Mouse (Mus musculus) kidney, postnatal 0 days (tissue): Measurements from ENCODE around the gene Ncor2. TPM values are rescaled to one million over a fixed set of nuclear protein-coding genes. Genes with fewer than 3 reads are reported as not detected.
A peak's percentile ranks its signal among the peaks of the same experiment; 100 is the strongest.

Experiments
- ATAC-seq: fragments of 200-750 bp; cut with Nextera tagmentation; replicated peaks from 2 replicates; pipeline ENCODE4 v1.8.0; 2017; ENCODE audit warnings: low read depth, moderate number of reproducible peaks, moderate TSS enrichment, moderate library complexity; ENCODE audit not compliant: low FRiP score
- DNase-seq: peaks from one replicate; pipeline ENCODE4 v3.0.0-alpha.2; 2016; ENCODE audit warnings: low spot score
- H3K27ac ChIP-seq: fragments of 300-500 bp; sonication (generic); 2 replicates; pipeline ENCODE4 v1.5.1; 2014; ENCODE audit warnings: mild to moderate bottlenecking
- H3K27me3 ChIP-seq: fragments of 300-500 bp; sonication (generic); 2 replicates; pipeline ENCODE4 v1.6.1; 2014; ENCODE audit warnings: low read length, mixed read lengths; ENCODE audit not compliant: insufficient read depth
- H3K36me3 ChIP-seq: fragments of 300-500 bp; sonication (generic); 2 replicates; pipeline ENCODE4 v1.6.1; 2014; ENCODE audit warnings: low read length, mixed read lengths; ENCODE audit not compliant: insufficient read depth
- H3K4me1 ChIP-seq: fragments of 300-500 bp; sonication (generic); replicated peaks from 2 replicates; pipeline ENCODE4 v1.6.1; 2014; ENCODE audit warnings: antibody characterized with exemption, low read length, mixed read lengths; ENCODE audit not compliant: insufficient read depth
- H3K4me2 ChIP-seq: fragments of 300-500 bp; sonication (generic); 2 replicates; pipeline ENCODE4 v1.6.1; 2014; ENCODE audit warnings: mild to moderate bottlenecking, low read length, moderate library complexity, mixed read lengths
- H3K4me3 ChIP-seq: fragments of 300-500 bp; sonication (generic); replicated peaks from 2 replicates; pipeline ENCODE4 v1.5.1; 2014; ENCODE audit warnings: low read depth, low read length
- H3K9ac ChIP-seq: fragments of 300-500 bp; sonication (generic); 2 replicates; pipeline ENCODE4 v1.6.1; 2014; ENCODE audit warnings: low read depth, low read length
- H3K9me3 ChIP-seq: fragments of 300-500 bp; sonication (generic); replicated peaks from 2 replicates; pipeline ENCODE4 v1.6.1; 2016; ENCODE audit warnings: low read length, inconsistent platforms, mixed read lengths
- CTCF ChIP-seq: IDR thresholded peaks from 2 replicates; pipeline ENCODE4 v1.5.1; 2016; ENCODE audit warnings: antibody characterized with exemption, low read depth, mild to moderate bottlenecking, moderate library complexity
- WGBS: fragments of 180-500 bp; shearing (Covaris S2); extraction: QIAGEN DNeasy Blood & Tissue Kit; methylation state at CpG from one replicate; pipeline ENCODE4 v1.1.7; 2014; 5-methylcytosine and 5-hydroxymethylcytosine counted together
- polyA plus RNA-seq: library from polyadenylated mRNA; unstranded; fragments of >200 nt; fragmentation: Nextera tagmentation; extraction: Ambion mirVana; gene quantifications from 2 replicates; pipeline ENCODE4 v1.2.1, GENCODE M21; 2015

Ncor2 gene
- polyA plus RNA-seq, 1 experiment from 2014 or later = 14.6 TPM

GRCm38 (mm10) chr5:125177481-125178134 is 1.4 kb downstream of the Ncor2 start:
- Histone ChIP-seq H3K27ac (peak overlapping the region; percentile 92), H3K4me3 (peak overlapping the region; percentile 73), H3K27me3 (no peaks in the 10 kb centered on the region), H3K9ac (peak overlapping the region; percentile 95), H3K36me3 (no peaks in the 10 kb centered on the region), H3K4me2 (peak overlapping the region; percentile 95), H3K4me1 (peaks cover 49% of the 10 kb centered on the region), H3K9me3 (no peaks in the 10 kb centered on the region)
- ATAC-seq (peak; percentile 11; the same call in 1 of the 2 replicates), DNase-seq (peak; percentile 96)
- peak; percentile 58 for TF ChIP-seq CTCF
- under 1% methylated on average over 44 of the region's 44 CpGs for WGBS

- Histone ChIP-seq H3K4me3 (peak overlapping the region; percentile 73), H3K27ac (peak overlapping the region; percentile 92; the same call in 1 of the 2 replicates), H3K4me1 (peaks cover 54% of the 10 kb centered on the region), H3K9ac (peak overlapping the region; percentile 95), H3K9me3 (no peaks in the 10 kb centered on the region), H3K27me3 (no peaks in the 10 kb centered on the region), H3K36me3 (no peaks in the 10 kb centered on the region), H3K4me2 (peak overlapping the region; percentile 95)
- DNase-seq (no peak), ATAC-seq (no peak)
- WGBS = 17% methylated on average over 12 of the region's 12 CpGs
- TF ChIP-seq CTCF = no peak
These were observed 2.2 kb downstream of the Ncor2 start for GRCm38 (mm10) chr5:125176864-125177263.

GRCm38 (mm10) chr5:125176370-125176766 is 2.7 kb downstream of the Ncor2 start:
- no peak overlapping the region for H3K4me3 ChIP-seq
- no peak overlapping the region for H3K27ac ChIP-seq
- H3K9me3 ChIP-seq = no peaks in the 10 kb centered on the region
- TF ChIP-seq CTCF = no peak
- WGBS = 45% methylated on average over 5 of the region's 5 CpGs
- peak overlapping the region; percentile 95 for H3K4me2 ChIP-seq
- H3K27me3 ChIP-seq = no peaks in the 10 kb centered on the region
- no peak for ATAC-seq
- DNase-seq = no peak
- H3K4me1 ChIP-seq = peaks cover 59% of the 10 kb centered on the region
- H3K36me3 ChIP-seq = no peaks in the 10 kb centered on the region
- H3K9ac ChIP-seq = no peak overlapping the region

- Histone ChIP-seq H3K36me3 (no peaks in the 10 kb centered on the region), H3K27ac (no peak overlapping the region), H3K9me3 (no peaks in the 10 kb centered on the region), H3K4me1 (peaks cover 64% of the 10 kb centered on the region), H3K4me3 (no peak overlapping the region), H3K9ac (no peak overlapping the region), H3K27me3 (no peaks in the 10 kb centered on the region), H3K4me2 (no peak overlapping the region)
- TF ChIP-seq CTCF = no peak
- 66% methylated on average over 9 of the region's 9 CpGs for WGBS
- ATAC-seq (no peak), DNase-seq (no peak)
These were observed 3.2 kb downstream of the Ncor2 start for GRCm38 (mm10) chr5:125175673-125176369.

GRCm38 (mm10) chr5:125174726-125175672 is 4.0 kb downstream of the Ncor2 start:
- TF ChIP-seq CTCF = no peak
- DNase-seq = no peak
- no peak overlapping the region for H3K27ac ChIP-seq

GRCm38 (mm10) chr5:125173868-125174267 is 5.2 kb downstream of the Ncor2 start:
- H3K36me3 ChIP-seq = no peaks in the 10 kb centered on the region
- no peak overlapping the region for H3K4me2 ChIP-seq
- DNase-seq (no peak), ATAC-seq (no peak)
- H3K27ac ChIP-seq = no peak overlapping the region
- no peak for TF ChIP-seq CTCF
- no peaks in the 10 kb centered on the region for H3K9me3 ChIP-seq
- H3K4me1 ChIP-seq = peaks cover 78% of the 10 kb centered on the region
- H3K4me3 ChIP-seq = no peak overlapping the region
- H3K9ac ChIP-seq = no peak overlapping the region
- no peaks in the 10 kb centered on the region for H3K27me3 ChIP-seq
- WGBS = 78% methylated on average over 1 of the region's 1 CpGs

More at GRCm38 (mm10) chr5:125174726-125175672, 4.0 kb downstream of the Ncor2 start:
- WGBS = 38% methylated on average over 13 of the region's 13 CpGs
- Histone ChIP-seq H3K4me2 (no peak overlapping the region; the same call in 1 of the 2 replicates), H3K36me3 (no peaks in the 10 kb centered on the region), H3K4me3 (no peak overlapping the region), H3K4me1 (peaks cover 71% of the 10 kb centered on the region), H3K9ac (no peak overlapping the region), H3K27me3 (no peaks in the 10 kb centered on the region), H3K9me3 (no peaks in the 10 kb centered on the region)
- no peak for ATAC-seq
